Comparison of ENCODE assay signal across 23 mouse cellular contexts in genomic region chr10:13238188-13238587, GRCm38 (mm10).
"Had no signal": no experiment of that assay in that cellular context is flagged by ENCODE, and none has a peak within 500 bp of the region (broad histone marks: within the 10 kb centered on the region; RNA-seq: fewer than 3 reads in every experiment).

No protein-coding gene starts in this region.

- H3K27me3 ChIP-seq: forebrain, embryonic 15.5 days; heart, embryonic 12.5 days; hindbrain, embryonic 12.5 days; kidney, embryonic 15.5 days; limb, embryonic 12.5 days; liver, embryonic 12.5 days had no signal

- ATAC-seq: forebrain, embryonic 15.5 days; forebrain, postnatal 0 days; hindbrain, embryonic 16.5 days; inflammation-experienced regulatory T-cells, adult 6 months; liver, embryonic 12.5 days had no signal

- H3K4me2 ChIP-seq: forebrain, embryonic 15.5 days; heart, embryonic 12.5 days; hindbrain, embryonic 12.5 days; hindbrain, embryonic 14.5 days; kidney, embryonic 15.5 days; limb, embryonic 12.5 days; liver, embryonic 12.5 days had no signal

- H3K9ac ChIP-seq: forebrain, embryonic 15.5 days; forebrain, postnatal 0 days; heart, embryonic 12.5 days; hindbrain, embryonic 12.5 days; hindbrain, embryonic 14.5 days; kidney, embryonic 15.5 days; limb, embryonic 12.5 days; liver, embryonic 12.5 days; liver, embryonic 14.5 days had no signal

- DNase-seq: forebrain, postnatal 0 days; gastrocnemius, adult 2 months; gastrocnemius, postnatal 10 days; gastrocnemius, postnatal 25 days; heart, adult 2 months; kidney, adult 11 months; kidney, postnatal 14 days; kidney, postnatal 36 days; layer of hippocampus, adult 9-11 months; layer of hippocampus, postnatal 36 days; left cerebral cortex, postnatal 4 days had no signal

- H3K27ac ChIP-seq: forebrain, embryonic 15.5 days; gastrocnemius, adult 2 months; heart, adult 2 months; hindbrain, embryonic 10.5 days; hindbrain, embryonic 12.5 days; hindbrain, embryonic 14.5 days; kidney, embryonic 15.5 days; kidney, postnatal 0 days; limb, embryonic 12.5 days; liver, embryonic 12.5 days; liver, embryonic 14.5 days had no signal

- H3K9me3 ChIP-seq: forebrain, embryonic 15.5 days; heart, embryonic 12.5 days; hindbrain, embryonic 10.5 days; hindbrain, embryonic 12.5 days; kidney, embryonic 15.5 days; limb, embryonic 12.5 days; liver, embryonic 12.5 days had no signal

- H3K4me3 ChIP-seq: forebrain, embryonic 15.5 days; gastrocnemius, adult 2 months; heart, adult 2 months; heart, embryonic 12.5 days; hindbrain, embryonic 10.5 days; hindbrain, embryonic 12.5 days; kidney, embryonic 15.5 days; limb, embryonic 12.5 days; liver, embryonic 12.5 days had no signal

- H3K36me3 ChIP-seq: forebrain, embryonic 15.5 days; hindbrain, embryonic 12.5 days had no signal

- H3K4me1 ChIP-seq: forebrain, embryonic 15.5 days; limb, embryonic 12.5 days had no signal
